Mouse (Mus musculus): ENCODE measurements around the gene Cdk19.

Cdk19 gene

DNA sequence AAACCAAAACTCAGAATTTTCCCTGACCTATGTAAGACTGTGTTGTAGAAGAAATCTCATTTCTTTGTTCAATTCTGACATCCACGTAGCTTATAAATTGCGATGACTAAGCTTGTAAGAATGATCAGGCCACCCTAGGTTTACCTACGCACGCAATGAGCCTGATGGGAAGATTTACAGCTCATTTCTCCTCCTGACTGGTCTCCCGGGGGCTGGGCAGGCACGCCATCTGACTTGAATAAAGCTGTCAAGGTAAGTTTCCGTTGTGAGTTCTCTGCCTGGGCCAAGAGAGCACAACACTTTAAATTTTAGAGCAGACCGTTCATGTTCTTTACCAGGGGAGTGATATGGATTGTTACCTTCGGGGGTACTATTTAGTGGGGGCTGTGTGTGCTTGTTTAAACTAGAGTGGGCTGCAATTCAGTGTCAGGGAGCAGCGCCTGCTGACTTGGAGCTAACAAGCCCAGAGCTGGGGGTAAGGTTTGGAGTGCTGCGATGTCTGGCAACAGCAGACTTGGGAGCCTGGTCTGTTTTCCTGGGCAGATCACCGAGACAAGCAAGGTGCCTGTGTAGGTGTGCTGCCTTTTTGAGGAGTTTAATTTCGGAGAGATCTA is at the start of gene Cdk19:
Gene Cdk19 (plus strand): TSS at position 214 of the 614 bp plus-strand sequence.
- DNase-seq (ENCODE audit: low spot score): no peak

DNA sequence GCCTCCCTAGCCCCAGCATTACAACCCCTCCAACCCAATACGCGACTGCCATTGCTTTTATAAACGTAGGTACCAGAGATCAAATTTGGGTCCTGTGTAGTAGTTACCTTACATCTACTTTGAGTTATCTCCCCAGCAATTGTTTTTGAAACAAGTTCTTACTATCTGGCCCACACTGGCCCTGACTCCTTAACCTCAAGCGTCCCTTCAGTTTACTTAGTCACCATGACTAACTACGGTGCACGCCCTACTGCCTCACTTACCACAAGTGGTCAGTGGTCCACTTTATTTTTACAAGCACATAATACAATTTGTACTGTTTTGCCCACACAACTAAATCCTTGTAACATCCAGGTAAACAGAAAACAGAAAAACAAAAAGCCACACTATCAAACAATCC is 46.7 kb upstream of the Cdk19 start:
- DNase-seq (ENCODE audit: low spot score): no peak

DNA sequence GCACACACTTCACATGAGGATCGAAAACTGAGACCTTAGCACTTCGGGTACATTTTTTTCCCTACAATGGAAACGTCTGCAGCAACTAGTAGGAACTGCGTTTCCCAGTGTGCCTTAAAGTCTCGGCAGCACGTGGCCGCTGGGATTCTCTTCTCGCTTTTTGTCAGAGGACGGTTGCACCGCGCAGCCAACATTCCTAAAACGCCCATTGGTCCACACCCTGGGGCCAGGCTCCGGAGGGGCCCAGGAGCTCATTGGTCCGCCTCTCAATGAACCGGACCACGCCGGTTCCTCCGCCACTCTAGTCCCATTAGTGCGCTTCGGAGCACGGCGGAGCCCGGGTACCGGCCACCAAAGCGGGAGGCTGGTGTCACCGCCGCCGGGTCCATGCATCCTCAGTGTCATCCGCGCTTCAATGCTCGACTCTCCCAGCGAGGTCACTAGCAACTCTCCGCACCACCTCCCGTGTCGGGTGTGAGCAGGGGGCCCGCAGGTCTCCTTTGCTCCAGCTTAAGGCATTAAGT is 38.7 kb upstream of the Cdk19 start:
- DNase-seq (ENCODE audit: low spot score): peak; percentile 84

GRCm38 (mm10) chr10:40301181-40302075 is 37.9 kb upstream of the Cdk19 start:
- peak; percentile 72 for DNase-seq (ENCODE audit: low spot score)

- DNase-seq (ENCODE audit: low spot score): peak; percentile 100
Measured at GRCm38 (mm10) chr10:40302140-40302985, 37.0 kb upstream of the Cdk19 start, which contains the start of gene Amd1. Gene Amd1 (minus strand): TSS chr10:40302186.

GRCm38 (mm10) chr10:40305989-40306388 is 33.4 kb upstream of the Cdk19 start:
- no peak for DNase-seq (ENCODE audit: low spot score)

GRCm38 (mm10) chr10:40307826-40308583 is 31.4 kb upstream of the Cdk19 start:
- no peak for DNase-seq (ENCODE audit: low spot score)

DNA sequence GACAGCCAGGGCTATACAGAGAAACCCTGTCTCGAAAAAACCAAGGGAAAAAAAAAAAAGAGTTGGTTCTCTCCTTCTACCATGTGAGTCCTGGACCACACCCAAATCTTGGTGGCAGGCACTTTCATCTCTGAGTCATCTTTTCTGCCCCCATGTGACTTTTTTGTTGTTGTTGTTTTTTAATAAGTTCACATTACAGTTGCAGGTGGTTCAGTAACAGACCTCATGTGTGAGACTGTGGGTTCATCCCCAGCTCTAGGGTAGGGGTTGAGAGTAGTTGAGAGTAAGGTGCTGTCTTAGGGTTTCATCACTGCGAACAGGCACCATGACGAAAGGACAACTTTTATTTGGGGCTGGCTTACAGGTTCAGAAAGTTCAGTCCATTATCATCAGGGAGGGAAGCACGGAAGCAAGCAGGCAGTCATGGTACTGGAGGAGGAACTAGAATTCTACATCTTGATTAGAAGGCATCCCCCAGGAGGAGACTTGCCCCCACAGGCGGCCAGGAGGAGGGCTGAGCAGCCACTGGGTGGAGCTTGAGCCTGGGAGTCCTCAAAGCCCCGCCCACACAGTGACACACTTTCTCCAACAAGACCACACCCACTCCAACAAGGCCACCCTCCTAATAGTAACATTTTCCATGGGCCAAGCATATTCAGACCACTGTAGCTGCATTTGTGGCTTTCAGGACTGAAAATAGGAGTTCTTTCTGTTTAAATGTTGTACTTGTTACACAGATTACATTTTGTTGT is 29.3 kb upstream of the Cdk19 start:
- DNase-seq (ENCODE audit: low spot score): peak; percentile 69

- no peak for DNase-seq (ENCODE audit: low spot score)
Measured at GRCm38 (mm10) chr10:40312781-40313180, 26.6 kb upstream of the Cdk19 start.

DNA sequence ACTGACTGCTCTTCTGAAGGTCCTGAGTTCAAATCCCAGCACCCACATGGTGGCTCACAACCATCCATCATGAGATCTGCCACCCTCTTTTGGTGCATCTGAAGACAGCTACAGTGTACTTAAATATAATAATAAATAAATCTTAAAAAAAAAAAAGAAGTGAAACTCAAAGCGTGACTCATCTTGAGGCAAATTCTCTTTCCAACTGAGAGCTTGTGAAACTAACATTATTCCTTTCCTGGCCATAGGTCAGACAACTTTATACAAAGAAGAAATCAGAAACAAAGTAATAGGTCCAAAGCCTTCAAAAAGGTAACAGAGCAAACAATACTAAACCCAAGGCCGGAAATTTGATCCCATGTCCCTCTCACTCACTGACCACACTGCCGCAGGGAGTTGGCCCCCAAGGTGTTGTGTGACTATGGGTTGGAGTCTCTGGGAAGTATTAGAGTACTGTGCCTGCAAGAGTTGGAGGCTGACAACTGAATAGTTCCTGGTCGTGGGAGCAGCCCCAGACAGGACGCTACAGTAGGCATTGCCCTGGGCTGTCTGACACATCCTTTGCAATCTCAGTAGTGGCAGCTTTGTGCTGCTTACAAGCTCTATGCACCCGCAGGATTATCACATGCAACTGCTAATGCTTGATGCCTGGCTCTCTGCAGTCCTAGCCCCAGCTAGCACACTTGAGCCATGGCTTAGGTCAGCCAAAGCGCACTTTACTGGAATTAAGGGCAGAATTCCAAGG is 22.4 kb upstream of the Cdk19 start:
- DNase-seq (ENCODE audit: low spot score): no peak

- DNase-seq (ENCODE audit: low spot score): no peak
Measured at GRCm38 (mm10) chr10:40320306-40320705, 19.1 kb upstream of the Cdk19 start.

- DNase-seq (ENCODE audit: low spot score): peak; percentile 64
Measured at GRCm38 (mm10) chr10:40328004-40328551, 11.3 kb upstream of the Cdk19 start.

- no peak for DNase-seq (ENCODE audit: low spot score)
Measured at GRCm38 (mm10) chr10:40330262-40330661, 9.1 kb upstream of the Cdk19 start.

GRCm38 (mm10) chr10:40332864-40333263 is 6.5 kb upstream of the Cdk19 start:
- DNase-seq (ENCODE audit: low spot score): no peak

DNA sequence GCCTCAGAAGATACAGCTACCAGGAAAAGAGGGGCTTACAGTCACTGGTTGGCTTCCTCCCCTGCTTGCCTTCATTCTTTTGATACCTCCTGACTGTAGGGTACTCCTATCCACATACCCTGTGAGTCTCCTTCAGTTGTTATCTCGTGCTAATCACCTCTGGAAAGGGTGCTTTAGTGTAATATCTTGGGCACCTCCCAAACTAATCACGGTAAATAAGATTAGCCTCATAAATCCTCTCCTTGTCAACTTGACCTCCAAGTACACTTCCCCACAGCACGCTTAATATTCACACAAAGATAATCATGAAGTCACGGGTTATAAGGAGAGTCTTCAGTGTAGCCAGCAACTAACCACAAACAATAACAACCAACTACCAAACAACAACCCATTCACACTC is 2.7 kb downstream of the Cdk19 start:
- no peak for DNase-seq (ENCODE audit: low spot score)

GRCm38 (mm10) chr10:40346776-40347403 is 7.5 kb downstream of the Cdk19 start:
- no peak for DNase-seq (ENCODE audit: low spot score)

DNA sequence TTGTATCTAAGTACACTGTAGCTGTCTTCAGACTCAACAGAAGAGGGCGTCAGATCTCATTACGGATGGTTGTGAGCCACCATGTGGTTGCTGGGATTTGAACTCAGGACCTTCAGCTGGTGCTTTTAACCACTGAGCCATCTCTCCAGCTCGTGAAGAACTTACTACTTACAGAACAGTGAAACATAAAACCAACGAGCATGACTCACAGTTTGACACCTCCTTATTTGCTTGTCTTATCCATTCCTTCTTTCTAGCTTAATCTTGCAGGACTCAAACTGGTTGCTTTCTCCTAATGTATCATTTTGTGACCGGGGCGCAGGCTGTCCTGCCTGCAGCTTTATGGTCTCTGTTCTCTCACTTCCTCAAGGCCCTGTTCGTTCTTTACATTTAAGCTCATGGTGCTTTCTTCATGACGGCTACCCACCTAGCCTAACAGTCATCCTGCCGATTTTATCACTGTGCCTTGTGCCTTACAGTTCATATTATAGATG is 8.1 kb downstream of the Cdk19 start:
- no peak for DNase-seq (ENCODE audit: low spot score)

GRCm38 (mm10) chr10:40348566-40349536 is 9.5 kb downstream of the Cdk19 start:
- peak; percentile 94 for DNase-seq (ENCODE audit: low spot score)

Measured in testis, postnatal 10 days (tissue).